Mouse (Mus musculus) liver, embryonic 14.5 days (tissue): ENCODE results near the gene C530025M09Rik.

Experiments
- CTCF ChIP-seq: IDR thresholded peaks from 2 replicates; pipeline ENCODE4 v1.5.1; 2016; ENCODE audit warnings: antibody characterized with exemption, low read depth, control low read depth
- EP300 ChIP-seq: IDR thresholded peaks from 2 replicates; pipeline ENCODE4 v1.6.1; 2016; ENCODE audit warnings: antibody characterized with exemption, low read depth

GRCm38 (mm10) chr2:149830536-149831458 is at the start of gene C530025M09Rik:
- no peak for TF ChIP-seq CTCF
- TF ChIP-seq EP300: no peak
